Mouse (Mus musculus): Measurements from ENCODE around the gene 4930505A04Rik. TPM values are rescaled to one million over a fixed set of nuclear protein-coding genes. Genes with fewer than 3 reads are reported as not detected.
"Not testable (repeated sequence)": the region's sequence is repeated elsewhere in the genome, so short reads cannot be mapped to it uniquely, and the experiment has no call there.

4930505A04Rik gene
- polyA plus RNA-seq (2012; rRNA removed), result 0.20 and 0.27 TPM in 2 replicates

DNA sequence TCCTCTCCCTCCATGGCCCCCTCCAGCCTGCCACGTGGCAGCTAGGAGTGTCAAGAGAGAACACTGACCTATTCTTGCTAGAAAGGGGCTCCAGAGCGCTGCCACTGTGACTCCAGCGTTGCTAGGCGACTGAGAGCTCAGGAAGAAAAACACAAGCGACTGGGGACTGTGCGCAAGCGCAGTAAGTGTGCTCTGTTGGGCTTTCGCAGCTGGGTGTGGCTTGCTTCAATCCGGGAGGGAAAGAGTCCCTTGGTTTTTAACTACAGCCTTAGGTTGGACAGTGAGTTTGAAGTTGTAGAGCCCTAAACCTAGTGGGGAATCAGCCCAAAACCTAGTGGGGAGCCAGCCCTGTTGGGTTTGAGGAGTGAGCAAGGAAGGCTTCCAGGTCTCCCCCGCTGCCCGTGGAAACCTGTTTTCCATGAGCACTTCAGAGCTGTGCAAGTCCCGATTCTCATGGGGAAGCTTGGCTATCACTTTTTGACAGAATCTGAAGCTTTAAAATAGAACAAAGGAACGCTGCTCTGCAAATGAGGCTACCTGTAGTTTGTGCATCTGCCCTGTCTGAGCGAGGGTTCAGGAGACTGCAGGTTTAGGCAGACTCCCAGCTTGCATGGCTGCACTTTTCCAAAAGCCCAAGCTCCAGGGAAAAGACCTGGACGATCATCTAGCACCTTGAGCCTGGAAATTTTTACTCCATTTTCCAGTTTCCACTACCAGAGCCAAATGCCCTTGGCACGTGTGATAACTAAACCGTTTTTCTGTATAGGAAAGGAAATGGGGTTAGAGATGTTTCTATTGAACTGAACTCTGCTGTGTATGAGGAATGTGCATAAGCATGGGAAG lies at the start of gene 4930505A04Rik:
4930505A04Rik (minus strand) TSS at position 77 of the 843 bp plus-strand sequence.
- peak; percentile 86 to 90 for DNase-seq (ENCODE audit: extremely low spot score in 1 of 2, low spot score in 1 of 2)

DNA sequence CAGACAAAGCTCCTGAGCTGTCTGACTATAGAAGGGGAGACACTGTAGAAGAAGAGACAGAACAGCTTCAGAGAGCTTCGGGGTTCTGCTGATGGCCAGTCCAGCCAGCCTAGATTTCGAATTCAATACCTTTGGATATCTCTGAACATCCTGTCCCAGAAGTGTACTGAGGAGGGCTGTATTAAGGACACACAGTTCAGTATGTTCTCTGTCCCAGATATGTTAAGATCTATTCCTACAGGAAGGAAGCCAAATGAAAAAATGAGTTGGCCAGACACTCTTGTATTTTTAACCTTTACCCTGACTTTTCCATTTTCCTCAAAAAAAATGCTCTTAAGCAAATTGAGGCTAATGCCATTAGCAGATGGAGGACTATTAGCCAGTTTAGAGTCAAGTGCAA lies 45.5 kb upstream of the 4930505A04Rik start:
- no peak for DNase-seq (ENCODE audit: extremely low spot score in 1 of 2, low spot score in 1 of 2)

DNA sequence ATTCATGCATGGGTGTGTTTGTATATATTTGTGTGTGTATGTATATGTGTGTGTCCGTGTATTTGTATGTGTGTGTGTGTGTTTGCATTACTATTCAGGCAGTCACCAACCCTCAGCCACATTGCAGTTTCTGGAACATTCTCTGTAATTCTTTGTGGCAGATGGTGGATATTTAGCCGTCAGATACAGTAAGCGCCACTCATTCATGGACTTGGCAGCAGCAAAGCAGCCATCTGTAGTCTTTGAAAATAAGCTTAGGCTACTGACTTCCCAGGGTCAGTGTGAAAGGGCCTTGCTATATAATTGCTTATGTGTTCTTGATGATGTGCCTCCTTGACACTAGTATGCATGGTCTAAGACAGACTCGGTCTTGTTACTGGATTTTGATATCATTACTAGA lies 36.6 kb upstream of the 4930505A04Rik start:
- DNase-seq (ENCODE audit: extremely low spot score in 1 of 2, low spot score in 1 of 2), result no peak

DNA sequence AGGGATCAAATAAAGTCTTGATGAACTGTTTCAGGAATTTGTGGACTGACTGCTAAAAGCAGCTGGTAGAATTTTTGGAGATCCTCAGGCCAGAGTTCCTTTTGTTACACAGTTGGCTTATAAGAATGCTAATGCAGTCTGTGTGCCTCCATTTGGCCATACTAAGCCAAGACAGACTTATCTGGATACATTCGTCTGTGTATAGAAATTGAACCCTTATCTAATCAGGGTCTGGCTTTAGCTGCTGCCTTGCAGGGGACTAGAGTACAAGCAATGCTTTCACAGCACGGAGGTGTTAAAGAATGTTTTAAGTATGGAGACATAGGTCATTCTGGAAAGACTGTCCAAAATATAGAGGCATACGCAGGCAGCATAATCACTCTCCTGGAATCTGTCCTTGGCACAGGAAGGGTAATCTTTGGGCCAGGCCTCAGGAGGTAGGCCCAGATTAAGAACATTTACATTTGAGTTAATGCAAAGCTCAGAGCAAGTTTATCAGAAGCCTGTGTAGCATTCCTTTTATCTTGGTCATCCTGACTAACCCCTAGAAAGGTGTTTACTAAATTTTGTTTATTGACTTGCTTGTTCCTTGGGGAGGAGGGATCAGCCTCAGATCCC lies 27.2 kb upstream of the 4930505A04Rik start:
- DNase-seq (ENCODE audit: extremely low spot score in 1 of 2, low spot score in 1 of 2), result no peak

DNA sequence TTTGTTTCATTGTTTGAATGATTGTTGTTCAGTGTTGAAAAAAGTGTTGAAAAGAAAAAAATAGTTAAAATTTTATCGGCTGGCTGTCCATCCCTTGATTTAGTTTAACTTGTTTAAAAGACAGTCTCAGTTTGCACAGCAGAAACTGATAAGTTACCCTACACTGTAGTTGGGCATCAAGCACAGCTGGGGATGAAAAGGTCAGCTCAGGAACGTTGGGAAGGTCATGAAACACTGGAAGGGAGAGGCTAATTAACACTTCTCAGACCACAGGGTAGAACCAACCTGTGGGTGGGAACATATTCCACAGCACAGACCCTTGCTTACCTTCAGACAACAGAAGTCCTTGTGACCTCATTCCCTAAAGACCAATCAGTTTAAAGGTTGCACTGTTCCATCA lies 25.5 kb upstream of the 4930505A04Rik start:
- DNase-seq (ENCODE audit: extremely low spot score in 1 of 2, low spot score in 1 of 2), result no peak

DNA sequence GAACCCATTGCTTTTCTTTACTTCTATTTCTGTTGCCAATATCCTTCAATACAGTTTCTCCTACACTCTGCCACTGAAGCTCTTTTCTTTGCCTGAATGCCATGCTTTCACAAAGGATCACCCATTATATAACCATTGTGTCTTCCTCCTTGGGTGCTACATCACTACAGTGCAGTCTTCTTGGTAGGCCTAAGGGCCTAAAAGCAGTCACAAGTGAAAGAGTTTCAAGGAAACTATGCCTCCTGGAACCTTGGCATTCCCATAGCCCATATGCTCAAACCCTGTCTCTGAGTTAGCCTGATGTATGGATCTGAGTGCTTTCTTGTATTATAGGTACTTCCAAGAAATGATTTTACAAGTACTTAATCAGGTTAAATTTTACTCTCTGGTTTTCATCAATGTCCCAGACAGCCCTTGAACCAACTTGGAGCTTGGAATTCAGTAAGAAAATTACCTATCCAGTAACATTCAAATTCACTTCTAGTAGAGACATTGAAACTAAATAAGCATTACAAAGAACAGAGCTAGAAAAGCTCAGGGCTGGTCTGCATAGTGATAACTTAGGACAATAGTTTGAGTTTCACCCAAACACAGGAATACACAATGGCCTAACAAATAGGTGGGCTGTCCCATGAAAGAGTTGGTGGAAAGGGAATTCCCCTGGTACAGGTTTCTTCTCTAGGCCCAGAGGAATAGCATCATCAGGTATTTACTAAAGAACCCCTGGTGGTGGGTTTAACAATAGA lies 20.1 kb upstream of the 4930505A04Rik start:
- DNase-seq (ENCODE audit: extremely low spot score in 1 of 2, low spot score in 1 of 2), result no peak

DNA sequence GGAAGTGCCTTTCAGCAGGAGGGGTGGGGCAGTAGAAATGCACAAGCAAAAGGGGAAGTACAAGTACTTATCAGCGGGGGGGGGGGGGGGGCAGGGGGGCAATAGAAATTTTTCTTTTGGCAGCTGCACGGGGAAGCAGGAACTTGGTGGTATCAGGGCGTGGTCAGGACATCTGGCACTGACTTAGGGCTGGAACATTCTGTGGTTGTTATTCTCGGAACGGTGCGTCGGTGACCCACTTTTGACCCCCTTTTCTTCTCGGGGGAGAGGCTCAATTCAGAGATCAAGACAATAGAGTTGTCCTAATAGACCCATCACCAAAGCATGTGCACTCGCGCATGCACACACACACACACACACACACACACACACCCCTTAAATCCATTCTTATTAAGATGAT lies 16.6 kb upstream of the 4930505A04Rik start:
- no peak for DNase-seq (ENCODE audit: extremely low spot score in 1 of 2, low spot score in 1 of 2)

DNA sequence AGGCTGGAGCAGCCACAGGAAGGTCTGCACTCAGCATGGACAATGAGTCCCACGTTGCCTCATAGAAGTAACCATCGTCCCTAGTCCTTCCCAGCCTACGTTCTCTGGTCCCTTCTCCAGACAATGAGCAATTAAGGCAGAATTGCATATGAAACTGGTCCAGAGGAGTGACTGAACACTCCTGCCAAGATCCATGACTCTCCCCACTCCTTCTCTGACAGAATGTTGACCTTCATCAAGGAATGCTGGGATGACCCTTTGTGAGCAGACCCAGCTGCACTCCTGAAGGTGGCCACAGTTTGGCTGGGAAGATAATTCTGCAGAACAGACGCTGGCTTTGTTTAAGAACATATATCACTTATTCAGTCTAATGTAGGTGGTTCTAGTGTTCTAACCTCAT lies 11.7 kb upstream of the 4930505A04Rik start:
- no peak for DNase-seq (ENCODE audit: extremely low spot score in 1 of 2, low spot score in 1 of 2)

DNA sequence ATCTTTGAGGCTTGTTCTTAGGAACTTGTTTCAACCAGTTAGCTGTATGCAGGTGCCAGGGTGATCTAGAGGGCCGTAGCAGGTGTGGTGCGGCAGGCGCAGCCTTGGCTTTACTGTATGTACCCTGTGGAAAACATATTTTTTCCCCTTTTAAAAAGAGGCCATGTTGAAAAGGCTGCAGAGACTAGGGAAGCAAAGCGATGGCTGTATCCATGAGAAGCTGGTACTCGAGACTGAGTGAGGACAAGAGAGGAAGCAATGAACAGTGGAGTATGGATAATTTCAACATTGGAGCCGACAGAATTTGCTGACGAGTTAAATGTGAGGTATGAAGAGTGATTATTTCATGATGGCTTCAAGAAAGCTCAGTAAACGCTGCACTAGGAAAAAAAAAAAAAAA lies 440 bp downstream of the 4930505A04Rik start:
- DNase-seq (ENCODE audit: extremely low spot score in 1 of 2, low spot score in 1 of 2), result no peak

DNA sequence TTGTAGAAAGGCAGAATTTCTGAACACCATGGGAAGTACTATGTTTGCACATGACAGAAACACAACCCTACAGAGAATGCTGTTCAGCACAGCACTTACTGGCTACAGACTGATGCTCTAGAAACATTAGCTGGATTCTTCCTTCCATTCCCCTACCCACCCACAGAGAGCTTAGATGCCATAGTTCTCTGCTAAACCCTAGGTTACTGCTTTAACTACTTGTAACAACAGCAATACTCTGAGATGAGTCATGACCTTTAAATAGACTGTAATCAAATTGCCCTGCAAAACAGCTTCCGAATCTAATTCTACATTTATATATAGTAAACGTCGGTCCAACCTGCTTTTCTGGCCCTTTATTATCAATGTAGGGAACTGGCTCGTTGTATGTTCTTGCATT lies 17.3 kb downstream of the 4930505A04Rik start:
- no peak for DNase-seq (ENCODE audit: extremely low spot score in 1 of 2, low spot score in 1 of 2)

DNA sequence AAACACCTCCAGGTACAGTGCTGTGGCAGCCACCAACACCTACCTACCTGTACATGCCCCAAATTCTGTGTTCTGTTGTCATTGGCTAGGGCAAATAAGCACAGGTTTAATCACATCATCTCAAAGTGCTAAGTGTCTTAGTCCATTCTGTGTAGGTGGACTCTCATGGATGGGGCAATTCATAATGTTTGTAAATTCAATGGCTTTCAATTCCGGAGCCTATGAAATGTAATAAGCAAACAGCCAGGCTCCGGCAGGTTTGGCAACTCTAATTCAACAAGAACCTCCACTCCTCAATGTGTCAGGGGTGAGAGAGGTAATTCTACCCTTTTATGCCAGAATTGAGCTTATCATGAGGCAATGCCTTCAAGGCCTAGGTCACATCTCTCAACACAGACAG lies 23.5 kb downstream of the 4930505A04Rik start:
- DNase-seq (ENCODE audit: extremely low spot score in 1 of 2, low spot score in 1 of 2), result no peak

DNA sequence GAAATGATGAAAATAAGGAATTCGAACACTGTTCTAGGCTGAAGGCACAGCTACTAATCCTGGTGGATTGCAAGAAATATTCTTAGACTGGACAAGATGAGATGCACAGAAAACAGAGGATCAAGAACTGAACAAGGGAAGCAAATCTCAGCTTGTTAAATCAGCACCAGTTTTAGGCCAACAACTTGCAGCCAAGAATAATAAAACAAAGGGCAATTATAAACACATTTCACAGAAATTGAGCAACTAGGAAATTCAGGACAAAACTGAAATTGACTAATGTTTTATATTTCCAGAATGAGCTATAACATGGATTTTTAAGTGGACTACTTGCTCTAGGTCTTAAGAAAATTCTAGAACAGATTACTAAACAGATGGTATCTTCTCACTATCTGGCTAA lies 24.1 kb downstream of the 4930505A04Rik start:
- DNase-seq (ENCODE audit: extremely low spot score in 1 of 2, low spot score in 1 of 2), result no peak

DNA sequence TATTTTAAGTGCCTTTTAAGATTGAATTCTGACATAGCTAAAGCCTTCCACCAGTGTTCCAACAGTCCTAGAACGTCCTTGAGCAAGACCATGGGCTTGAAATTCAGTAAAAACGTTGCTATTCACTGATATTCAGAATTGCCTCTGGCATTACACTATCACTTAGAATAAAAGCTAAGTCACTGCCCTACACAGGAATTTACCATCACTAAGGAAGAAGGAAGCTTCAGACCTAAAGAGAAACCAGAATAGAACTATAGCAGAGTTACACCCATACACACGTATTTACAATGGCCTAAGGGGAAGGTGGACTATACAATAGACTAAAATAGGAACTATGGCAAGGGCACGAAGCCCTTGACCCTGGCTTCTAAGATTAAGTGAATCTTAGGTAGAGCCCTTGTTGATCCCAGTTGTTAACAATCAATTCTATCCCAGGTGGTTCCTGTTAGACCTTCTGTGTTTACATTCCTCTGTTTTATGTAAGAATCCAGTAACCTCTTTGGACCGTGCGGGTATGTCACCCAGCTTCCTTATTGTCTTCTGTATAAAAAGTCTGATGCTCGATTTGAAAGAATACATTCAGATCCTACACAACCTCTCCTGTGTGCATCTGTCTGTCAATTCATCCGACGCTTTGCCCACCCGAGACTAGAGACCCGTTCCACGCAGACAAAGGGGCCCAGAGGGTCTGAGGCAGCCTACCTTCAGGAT lies 27.3 kb downstream of the 4930505A04Rik start:
- not testable (repeated sequence) for DNase-seq (ENCODE audit: extremely low spot score in 1 of 2, low spot score in 1 of 2)

DNA sequence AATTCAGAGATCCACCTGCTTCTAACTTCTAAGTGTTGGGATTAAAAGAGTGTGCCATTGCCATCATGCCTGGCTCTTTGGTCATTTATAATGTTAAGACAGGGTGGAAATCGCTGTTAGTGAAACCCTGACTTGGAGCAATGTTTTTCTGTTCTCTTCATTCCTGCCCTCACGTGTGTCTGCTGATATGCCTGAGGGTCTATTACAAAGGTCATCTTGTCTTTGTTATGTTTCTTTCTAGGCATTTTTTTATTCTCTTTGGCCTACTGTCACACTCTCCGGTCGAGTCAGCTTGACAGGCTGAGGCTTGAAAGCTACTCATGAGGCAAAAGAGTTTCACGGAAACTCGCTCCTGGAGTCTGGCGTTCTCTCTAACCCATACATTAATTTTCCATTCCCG lies 27.9 kb downstream of the 4930505A04Rik start:
- DNase-seq (ENCODE audit: extremely low spot score in 1 of 2, low spot score in 1 of 2), result no peak

DNA sequence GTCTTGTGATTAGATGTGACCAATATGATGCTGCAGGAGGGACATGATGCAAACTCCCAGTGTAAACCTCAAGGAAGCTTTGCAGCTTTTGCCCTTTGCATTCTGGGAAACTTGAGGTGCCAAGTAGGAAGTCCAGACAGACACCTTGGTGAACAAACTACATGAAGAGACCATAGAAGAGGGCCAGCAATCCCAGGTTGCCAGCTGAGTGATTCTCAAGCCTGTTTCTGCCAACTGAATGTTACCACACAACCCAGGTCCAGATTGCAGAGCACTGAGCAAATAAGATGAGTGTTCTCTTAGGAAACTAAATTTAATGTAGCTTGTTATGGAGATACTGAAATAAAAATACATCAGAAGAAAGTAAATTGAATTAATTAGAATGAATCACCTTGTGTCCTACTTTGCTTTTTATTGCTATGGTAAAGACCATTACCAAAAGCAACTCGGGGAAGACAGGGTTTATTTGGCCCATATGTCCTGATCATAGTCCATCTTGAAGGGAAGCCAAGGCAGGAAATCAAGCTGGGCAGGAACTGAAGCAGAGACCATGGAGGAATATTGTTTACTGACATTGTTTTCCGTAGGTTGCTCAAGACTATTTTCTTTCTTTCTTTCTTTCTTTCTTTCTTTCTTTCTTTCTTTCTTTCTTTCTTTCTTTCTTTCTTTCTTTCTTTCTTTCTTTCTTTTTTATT lies 38.2 kb downstream of the 4930505A04Rik start:
- DNase-seq (ENCODE audit: extremely low spot score in 1 of 2, low spot score in 1 of 2), result peak; percentile 5 to 41

DNA sequence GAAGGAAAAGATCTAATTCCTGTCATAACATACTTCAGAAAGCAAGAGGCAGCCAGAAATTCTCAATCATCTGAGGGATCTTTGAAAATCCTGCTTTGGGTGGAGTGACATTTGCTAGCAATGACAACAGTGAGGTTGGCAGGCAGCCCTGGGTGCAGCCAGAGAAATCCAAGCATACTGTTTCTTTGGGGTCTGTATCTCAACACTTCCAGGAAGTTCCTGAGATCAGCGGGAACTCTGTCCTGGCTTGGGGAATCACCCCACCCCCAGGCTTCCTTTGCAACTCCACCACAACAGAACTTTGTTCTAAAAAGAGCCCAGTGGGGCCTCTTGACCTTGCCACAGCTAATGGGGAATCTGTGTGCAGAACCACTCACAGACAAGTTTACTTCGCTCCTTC lies 66.0 kb downstream of the 4930505A04Rik start:
- DNase-seq (ENCODE audit: extremely low spot score in 1 of 2, low spot score in 1 of 2), result peak in 1 of 2 experiments; percentile 3

DNA sequence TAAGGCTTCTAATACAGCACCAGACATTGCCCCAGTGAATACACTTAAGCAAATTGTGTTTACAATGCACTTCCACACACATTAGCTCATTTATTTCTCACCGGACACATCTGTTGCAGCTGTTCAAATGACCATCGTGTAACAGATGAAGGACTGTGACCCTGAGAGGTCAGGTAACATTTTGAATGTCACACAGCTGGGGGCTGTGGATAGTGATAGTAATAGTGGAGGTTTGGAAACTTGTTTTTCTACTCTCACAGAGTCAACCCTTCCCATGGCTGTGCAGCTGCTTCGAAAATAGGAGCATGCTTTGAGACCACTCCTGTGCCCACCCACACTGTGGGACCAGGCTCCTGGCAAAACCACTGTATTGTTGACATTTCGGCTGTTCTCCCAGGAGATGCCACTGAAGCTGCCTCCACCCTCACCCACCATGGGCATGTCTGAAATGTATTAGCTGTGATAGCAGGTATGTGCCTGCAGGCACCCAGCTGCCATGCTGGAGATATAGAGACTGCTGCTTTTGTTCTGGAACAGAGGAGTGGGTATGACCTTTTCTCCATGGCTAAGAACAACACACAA lies 66.9 kb downstream of the 4930505A04Rik start:
- DNase-seq (ENCODE audit: extremely low spot score in 1 of 2, low spot score in 1 of 2), result no peak

DNA sequence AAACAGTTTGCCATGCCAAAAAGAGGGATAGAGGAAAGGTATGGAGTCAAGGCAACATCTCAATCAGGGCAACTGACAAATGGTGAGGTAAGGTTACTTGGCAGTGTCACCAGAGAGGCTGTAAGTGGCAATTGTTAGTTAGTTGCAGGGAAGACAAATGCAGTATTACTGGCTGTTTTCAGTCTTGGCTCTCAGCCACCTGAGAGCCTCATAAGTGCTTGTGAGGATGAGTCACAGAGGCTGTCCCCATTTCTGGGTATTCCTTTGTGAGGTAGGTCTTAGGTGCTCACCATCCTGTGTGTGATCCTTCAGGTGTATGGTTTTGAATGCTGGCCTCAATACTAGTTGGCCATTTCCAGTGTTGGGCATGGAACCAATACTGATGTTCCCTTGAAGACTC lies 77.3 kb downstream of the 4930505A04Rik start:
- peak in 1 of 2 experiments; percentile 10 for DNase-seq (ENCODE audit: extremely low spot score in 1 of 2, low spot score in 1 of 2)

DNA sequence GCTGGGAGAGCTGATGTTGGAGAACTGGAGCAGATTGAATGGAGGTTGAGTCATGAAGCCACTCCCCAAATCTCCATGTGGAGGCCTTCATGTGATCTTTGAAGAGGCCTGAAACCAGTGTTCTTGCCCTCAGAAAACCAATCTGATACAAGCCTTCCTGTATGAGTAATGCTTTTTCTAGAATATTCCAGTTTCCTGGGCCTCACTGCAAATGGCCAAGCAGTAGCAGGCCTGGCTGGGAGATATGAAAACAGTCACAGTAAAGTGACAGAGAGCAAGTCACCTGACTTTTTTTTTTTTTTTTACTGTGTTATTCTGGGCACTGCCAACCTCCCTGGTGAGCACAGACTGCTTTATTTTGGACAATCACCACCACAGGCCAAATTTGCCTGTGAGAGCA lies 88.6 kb downstream of the 4930505A04Rik start:
- no peak for DNase-seq (ENCODE audit: extremely low spot score in 1 of 2, low spot score in 1 of 2)
